Mouse (Mus musculus) midbrain, embryonic 14.5 days (tissue): ENCODE data around the gene Gpatch3. TPM values are rescaled to one million over a fixed set of nuclear protein-coding genes. Genes with fewer than 3 reads are reported as not detected.

Experiments used
- ATAC-seq: fragments of 200-750 bp; cut with Nextera tagmentation; 2 replicates; pipeline ENCODE4 v1.8.0; 2017; ENCODE audit warnings: moderate number of reproducible peaks, moderate library complexity; ENCODE audit not compliant: low FRiP score, low TSS enrichment
- DNase-seq: peaks from one replicate; pipeline ENCODE4 v3.0.0-alpha.2; 2015
- H3K27ac ChIP-seq: fragments of 300-500 bp; sonication (generic); replicated peaks from 2 replicates; pipeline ENCODE4 v1.5.1; 2014; ENCODE audit warnings: mild to moderate bottlenecking, low read depth, low read length, moderate library complexity
- H3K27me3 ChIP-seq: fragments of 300-500 bp; sonication (generic); 2 replicates; pipeline ENCODE4 v1.6.1; 2014; ENCODE audit warnings: low read length, control low read depth, mixed read lengths; ENCODE audit not compliant: control insufficient read depth, insufficient read depth
- H3K36me3 ChIP-seq: fragments of 300-500 bp; sonication (generic); 2 replicates; pipeline ENCODE4 v1.6.1; 2014; ENCODE audit warnings: low read length, control low read depth; ENCODE audit not compliant: control insufficient read depth, insufficient read depth
- H3K4me1 ChIP-seq: fragments of 300-500 bp; sonication (generic); 2 replicates; pipeline ENCODE4 v1.6.1; 2014; ENCODE audit warnings: mild to moderate bottlenecking, antibody characterized with exemption, low read length, control low read depth; ENCODE audit not compliant: control insufficient read depth, insufficient read depth
- H3K4me2 ChIP-seq: fragments of 300-500 bp; sonication (generic); 2 replicates; pipeline ENCODE4 v1.6.1; 2014; ENCODE audit warnings: mild to moderate bottlenecking, low read length, moderate library complexity
- H3K4me3 ChIP-seq: fragments of 300-500 bp; sonication (generic); replicated peaks from 2 replicates; pipeline ENCODE4 v1.5.1; 2014; ENCODE audit warnings: low read depth, low read length
- H3K9ac ChIP-seq: fragments of 300-500 bp; sonication (generic); replicated peaks from 2 replicates; pipeline ENCODE4 v1.6.1; 2014; ENCODE audit warnings: mild to moderate bottlenecking, low read length, moderate library complexity
- H3K9me3 ChIP-seq: fragments of 300-500 bp; sonication (generic); 2 replicates; pipeline ENCODE4 v1.6.1; 2016; ENCODE audit warnings: low read length, control low read depth, mixed read lengths; ENCODE audit not compliant: control insufficient read depth
- WGBS: fragments of 180-500 bp; shearing (Covaris S2); extraction: QIAGEN DNeasy Blood & Tissue Kit; methylation state at CpG from one replicate; pipeline ENCODE4 v1.1.7; 2014; 5-methylcytosine and 5-hydroxymethylcytosine counted together
- microRNA-seq: library from miRNA; unstranded; fragments of <30 nt; microRNA quantifications from one replicate; pipeline ENCODE4, GENCODE M21; 2016
- polyA plus RNA-seq: library from polyadenylated mRNA; unstranded; fragments of >200 nt; fragmentation: Nextera tagmentation; extraction: Ambion mirVana; gene quantifications from 2 replicates; pipeline ENCODE4 v1.2.1, GENCODE M21; 2014

The Gpatch3 gene
- polyA plus RNA-seq, 1 experiment from 2014 or later = 6.4 TPM

- H3K27me3 ChIP-seq = no peaks in the 10 kb centered on the region
- peak overlapping the region; percentile 71; the same call in 1 of the 2 replicates for H3K4me3 ChIP-seq
- no peak for ATAC-seq
- H3K4me2 ChIP-seq = peak overlapping the region; percentile 72; the same call in 1 of the 2 replicates
- H3K9ac ChIP-seq = no peak overlapping the region; the same call in 1 of the 2 replicates
- no peak for DNase-seq
- 87% methylated on average over 14 of the region's 14 CpGs for WGBS
- H3K9me3 ChIP-seq = no peaks in the 10 kb centered on the region
- H3K36me3 ChIP-seq = peaks cover 10% of the 10 kb centered on the region
- H3K27ac ChIP-seq = no peak overlapping the region
- H3K4me1 ChIP-seq = peaks cover 10% of the 10 kb centered on the region
These were observed 56.7 kb downstream of the Gpatch3 start for GRCm38 (mm10) chr4:133631071-133631768.

- 36% methylated on average over 9 of the region's 9 CpGs for WGBS
- Histone ChIP-seq H3K4me2 (peak overlapping the region; percentile 72), H3K27ac (no peak overlapping the region), H3K4me3 (peak overlapping the region; percentile 71), H3K9ac (peak overlapping the region; percentile 95), H3K4me1 (peaks cover 10% of the 10 kb centered on the region), H3K36me3 (peaks cover 4% of the 10 kb centered on the region), H3K9me3 (no peaks in the 10 kb centered on the region), H3K27me3 (no peaks in the 10 kb centered on the region)
- no peak for DNase-seq
- no peak for ATAC-seq
These were observed 57.3 kb downstream of the Gpatch3 start for GRCm38 (mm10) chr4:133631769-133632411.

GRCm38 (mm10) chr4:133632483-133633327 lies 58.2 kb downstream of the Gpatch3 start:
- no peak; the same call in 1 of the 2 replicates for ATAC-seq
- no peaks in the 10 kb centered on the region for H3K36me3 ChIP-seq
- H3K4me1 ChIP-seq = peaks cover 10% of the 10 kb centered on the region
- H3K9ac ChIP-seq = peak overlapping the region; percentile 95
- H3K27me3 ChIP-seq = no peaks in the 10 kb centered on the region
- peak overlapping the region; percentile 88 for H3K27ac ChIP-seq
- H3K4me2 ChIP-seq = peak overlapping the region; percentile 72
- peak overlapping the region; percentile 71 for H3K4me3 ChIP-seq
- DNase-seq = peak; percentile 24
- 1% methylated on average over 68 of the region's 69 CpGs for WGBS
- H3K9me3 ChIP-seq = no peaks in the 10 kb centered on the region

GRCm38 (mm10) chr4:133633332-133634042 lies 58.9 kb downstream of the Gpatch3 start:
- H3K4me1 ChIP-seq = peaks cover 10% of the 10 kb centered on the region
- H3K9ac ChIP-seq = peak overlapping the region; percentile 95
- peak overlapping the region; percentile 71 for H3K4me3 ChIP-seq
- WGBS = 10% methylated on average over 36 of the region's 47 CpGs
- H3K9me3 ChIP-seq = no peaks in the 10 kb centered on the region
- no peaks in the 10 kb centered on the region for H3K36me3 ChIP-seq
- H3K4me2 ChIP-seq = peak overlapping the region; percentile 72
- peak; percentile 91 for ATAC-seq
- H3K27ac ChIP-seq = peak overlapping the region; percentile 88
- no peaks in the 10 kb centered on the region for H3K27me3 ChIP-seq
- DNase-seq = peak; percentile 93

Small RNA genes within 50 kb of the gene (microRNA-seq; reads per million reads assigned to microRNA genes)
- not detected for gene Gm23158

Other genes with a start within 250 kb of the Gpatch3 start
- gene Wdtc1, start 221.3 kb upstream of the Gpatch3 start, polyA plus RNA-seq = 21.3 and 24.9 TPM in 2 replicates
- gene Slc9a1, start 205.0 kb upstream of the Gpatch3 start, polyA plus RNA-seq = 8.2 and 8.3 TPM in 2 replicates
- gene Tent5b, start 94.6 kb upstream of the Gpatch3 start, polyA plus RNA-seq = 0.09 and 0.15 TPM in 2 replicates
- 5.5 and 7.8 TPM in 2 replicates for gene Trnp1, start 76.2 kb upstream of the Gpatch3 start, polyA plus RNA-seq
- 0.19 and 0.37 TPM in 2 replicates for gene Kdf1, start 55.8 kb upstream of the Gpatch3 start, polyA plus RNA-seq
- gene Nudc, start 28.7 kb upstream of the Gpatch3 start, polyA plus RNA-seq = 162 and 163 TPM in 2 replicates
- gene Nr0b2, start 21.4 kb upstream of the Gpatch3 start, polyA plus RNA-seq = not detected in 2 replicates
- 20.3 and 21.4 TPM in 2 replicates for gene Gpn2, start 9.6 kb downstream of the Gpatch3 start, polyA plus RNA-seq
- gene Sfn, start 27.4 kb downstream of the Gpatch3 start, polyA plus RNA-seq = 0.88 and 1.3 TPM in 2 replicates
- gene Zdhhc18, start 75.4 kb downstream of the Gpatch3 start, polyA plus RNA-seq = 3.8 and 5.8 TPM in 2 replicates
- 9.4 and 10.8 TPM in 2 replicates for gene Pigv, start 97.9 kb downstream of the Gpatch3 start, polyA plus RNA-seq
- gene Arid1a, start 182.0 kb downstream of the Gpatch3 start, polyA plus RNA-seq = 38.5 and 46.7 TPM in 2 replicates